Mouse (Mus musculus): ENCODE data around the gene Hmces.

DNA sequence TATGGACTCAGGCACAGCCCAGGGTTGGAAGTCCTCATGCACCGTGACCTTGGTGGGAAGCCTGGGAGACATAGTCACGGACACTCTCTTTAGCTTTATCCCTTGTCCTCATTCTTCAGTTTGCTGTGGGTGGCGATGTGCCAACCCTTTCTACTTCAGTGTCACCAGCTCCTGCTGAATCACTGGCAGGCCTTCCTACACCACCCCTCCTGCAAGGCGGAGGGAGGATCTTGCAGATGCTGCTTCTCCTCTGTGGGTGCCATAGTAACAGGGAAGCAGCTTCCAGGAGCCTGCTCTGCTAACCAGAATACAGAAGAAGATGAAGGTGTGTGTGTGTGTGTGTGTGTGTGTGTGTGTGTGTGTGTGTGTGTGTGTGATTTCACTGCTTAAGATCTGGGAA is 30.9 kb upstream of the Hmces start:
- TF ChIP-seq GATA1 (IDR thresholded peaks at IDR 0.05; ENCODE audit: borderline replicate concordance, low read length) (no peak), FLI1 (IDR thresholded peaks at IDR 0.05; ENCODE audit: low read length) (no peak)
